Mouse (Mus musculus): Measurements from ENCODE around the gene Dazap2.

The Dazap2 gene

DNA sequence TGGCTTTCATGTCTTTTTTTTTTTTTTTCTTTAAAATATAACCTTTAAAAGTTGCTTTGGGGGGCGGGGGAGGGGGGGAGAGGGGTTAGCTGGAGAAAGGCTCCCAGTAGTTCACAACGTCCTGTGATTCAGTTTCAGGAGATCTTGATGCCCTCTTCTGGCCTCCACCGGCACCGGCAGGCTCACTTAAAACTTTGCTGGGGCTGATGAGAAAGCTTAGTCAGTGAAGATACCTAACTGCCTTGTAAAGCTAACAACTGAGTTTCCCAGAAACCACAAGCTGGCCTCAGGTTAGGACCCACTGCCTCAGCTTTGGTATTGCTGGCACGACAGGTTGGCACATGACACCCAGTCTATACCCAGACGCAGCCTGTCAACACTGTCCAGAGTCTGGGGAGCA, 22.5 kb downstream of the Dazap2 start:
- DNase-seq (ENCODE audit: low read depth) = peak; percentile 73

DNA sequence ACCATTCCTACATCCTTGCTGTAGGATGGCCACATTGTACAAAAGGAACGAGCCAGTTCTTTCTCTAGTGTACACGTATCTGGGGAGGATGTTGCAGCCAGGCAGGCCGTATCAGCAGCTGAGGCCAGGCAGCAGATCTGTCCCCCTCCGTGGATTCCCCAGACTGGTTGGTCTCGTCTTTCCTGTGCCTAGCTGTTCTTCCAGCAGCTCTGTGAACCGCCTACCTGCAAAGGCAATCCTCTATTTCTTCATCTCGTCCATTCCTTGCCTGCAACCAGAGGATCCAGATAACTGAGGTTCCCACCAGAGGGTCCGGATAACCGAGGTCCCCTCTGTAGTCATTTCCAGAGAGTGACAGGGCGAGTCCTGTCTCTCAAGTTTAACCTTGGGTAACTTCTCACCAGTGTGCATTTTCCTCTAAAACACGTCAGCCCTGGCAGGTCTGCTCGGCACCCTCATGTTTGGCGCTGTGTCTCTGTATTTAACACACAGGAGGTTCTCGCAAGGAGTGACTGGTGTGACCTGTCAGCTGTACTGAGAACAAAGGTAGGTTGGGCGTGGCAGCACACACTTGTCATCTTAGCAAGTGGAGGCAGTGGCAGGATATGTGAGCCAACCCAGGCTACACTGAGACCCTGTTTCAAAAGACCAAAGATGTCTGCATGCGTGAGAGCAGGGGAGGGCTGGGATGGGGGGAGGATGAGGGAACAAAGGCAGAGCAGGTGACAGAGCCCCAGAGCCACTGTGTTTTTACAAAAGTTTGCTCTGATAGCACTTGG, 25.0 kb downstream of the Dazap2 start:
- no peak for DNase-seq (ENCODE audit: low read depth)

GRCm38 (mm10) chr15:100641226-100641810, 26.2 kb downstream of the Dazap2 start:
- DNase-seq (ENCODE audit: low read depth) = no peak

DNA sequence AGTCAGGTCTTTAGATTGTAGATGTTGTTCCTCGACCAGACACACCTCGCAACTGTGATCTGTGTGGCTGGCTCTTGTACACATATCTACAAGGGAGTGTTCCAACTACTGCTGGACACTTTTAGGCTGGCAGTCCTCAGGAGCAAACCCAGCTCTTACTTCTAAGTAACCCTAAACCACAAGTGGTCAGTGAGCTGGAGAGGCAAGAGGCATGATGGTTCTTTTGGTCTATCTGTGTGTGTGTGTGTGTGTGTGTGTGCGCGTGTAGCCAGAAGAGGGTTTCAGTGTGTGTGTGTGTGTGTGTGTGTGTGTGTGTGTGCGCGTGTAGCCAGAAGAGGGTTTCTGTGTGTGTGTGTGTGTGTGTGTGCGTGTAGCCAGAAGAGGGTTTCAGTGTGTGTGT, 27.3 kb downstream of the Dazap2 start:
- DNase-seq (ENCODE audit: low read depth) = no peak

DNA sequence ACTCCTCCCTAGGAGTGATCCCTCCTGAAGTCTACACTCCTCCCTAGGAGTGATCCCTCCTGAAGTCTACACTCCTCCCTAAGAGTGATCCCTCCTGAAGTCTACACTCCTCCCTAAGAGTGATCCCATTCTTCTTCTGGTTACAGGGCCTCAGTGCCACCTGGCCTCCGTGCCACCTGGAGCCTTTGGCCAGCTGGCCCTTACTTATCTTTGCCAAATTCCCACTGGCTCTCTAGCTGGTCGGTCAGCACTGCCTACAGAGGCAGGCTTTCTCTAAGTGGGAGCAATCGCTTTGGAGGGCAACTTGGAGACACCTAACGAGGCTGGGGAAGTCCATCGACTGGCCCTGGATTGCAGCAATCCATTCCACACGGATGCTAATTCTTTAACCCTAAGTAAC, 31.0 kb downstream of the Dazap2 start:
- DNase-seq (ENCODE audit: low read depth) = no peak

DNA sequence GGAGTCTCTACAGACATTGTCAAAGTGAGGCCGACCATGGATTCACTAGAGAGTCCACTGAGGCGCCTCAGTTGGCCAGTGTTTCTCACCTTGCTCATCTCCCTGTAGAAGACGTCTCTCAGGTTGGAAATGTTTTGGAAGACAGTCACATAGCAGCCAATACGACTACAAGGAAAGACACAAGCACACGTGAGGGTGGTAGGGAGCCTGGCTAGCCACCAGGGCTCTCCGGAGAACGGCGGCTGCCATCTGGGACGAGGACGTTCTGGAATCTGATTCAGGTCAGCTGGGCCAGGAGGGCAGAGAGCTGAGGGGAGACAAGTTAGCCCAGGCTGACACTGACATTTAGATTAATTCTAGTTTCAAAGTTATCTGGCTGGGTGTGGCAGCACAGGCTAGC, 35.0 kb downstream of the Dazap2 start:
- DNase-seq (ENCODE audit: low read depth) = no peak

- no peak for DNase-seq (ENCODE audit: low read depth)
Measured at GRCm38 (mm10) chr15:100651610-100652009, 36.5 kb downstream of the Dazap2 start.

DNA sequence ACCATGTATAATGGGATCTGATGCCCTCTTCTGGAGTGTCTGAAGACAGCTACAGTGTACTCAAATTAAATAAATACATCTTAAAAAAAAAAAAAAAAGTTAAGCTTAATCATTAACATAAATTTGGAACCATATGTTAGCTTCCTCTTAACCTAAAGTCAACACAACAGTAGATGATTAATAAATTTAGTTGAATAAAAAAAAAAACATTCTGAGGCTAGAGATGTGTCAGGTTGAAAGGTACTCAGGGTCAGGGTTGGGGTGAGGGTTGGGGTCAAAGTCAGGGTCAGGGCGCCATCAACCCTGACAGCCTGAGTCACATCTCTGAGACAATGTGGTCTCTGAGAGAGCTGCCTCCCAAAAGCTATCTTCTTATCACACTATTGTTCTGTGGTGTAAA, 39.1 kb downstream of the Dazap2 start:
- no peak for DNase-seq (ENCODE audit: low read depth)

- DNase-seq (ENCODE audit: low read depth) = no peak
Measured at GRCm38 (mm10) chr15:100655201-100655600, 40.1 kb downstream of the Dazap2 start.

DNA sequence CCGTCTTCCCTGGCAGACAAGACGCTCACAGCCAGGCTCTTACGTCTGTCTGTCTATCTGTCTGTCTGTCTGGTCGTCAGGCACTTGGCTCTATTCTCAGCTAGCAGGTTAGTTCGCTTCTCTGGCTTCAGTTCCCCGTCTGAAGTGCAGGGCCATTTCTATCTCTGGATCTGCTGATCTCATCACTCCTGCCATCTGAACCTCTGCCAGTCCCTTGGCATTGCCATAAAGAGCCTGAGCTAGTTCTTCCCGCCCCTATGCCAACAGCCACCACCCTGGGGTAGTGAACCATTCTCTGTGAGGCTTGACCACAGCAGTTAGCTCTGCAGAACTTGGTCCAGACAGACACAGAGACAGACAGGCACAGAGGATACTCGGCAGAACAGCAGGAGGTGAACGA, 45.2 kb downstream of the Dazap2 start:
- DNase-seq (ENCODE audit: low read depth) = no peak

DNA sequence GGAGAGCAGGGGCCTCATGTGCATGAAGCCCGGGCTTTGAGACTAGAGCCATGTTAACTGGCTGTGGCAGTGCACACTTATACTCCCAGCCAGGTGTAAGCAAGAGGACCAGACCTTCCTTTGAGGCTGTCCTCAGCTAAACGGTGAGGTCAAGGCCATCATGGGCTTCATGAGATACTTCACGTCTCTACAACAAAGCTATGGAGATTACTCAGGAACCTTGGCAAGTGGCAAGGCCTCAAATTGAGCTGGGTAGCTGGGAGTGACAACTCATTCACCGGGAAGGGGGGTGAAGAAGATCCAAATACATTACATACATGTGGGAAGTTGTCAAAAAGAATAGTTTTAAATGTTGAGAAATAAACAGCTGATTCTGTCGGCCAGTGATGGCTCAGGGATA, 45.7 kb downstream of the Dazap2 start:
- no peak for DNase-seq (ENCODE audit: low read depth)

DNA sequence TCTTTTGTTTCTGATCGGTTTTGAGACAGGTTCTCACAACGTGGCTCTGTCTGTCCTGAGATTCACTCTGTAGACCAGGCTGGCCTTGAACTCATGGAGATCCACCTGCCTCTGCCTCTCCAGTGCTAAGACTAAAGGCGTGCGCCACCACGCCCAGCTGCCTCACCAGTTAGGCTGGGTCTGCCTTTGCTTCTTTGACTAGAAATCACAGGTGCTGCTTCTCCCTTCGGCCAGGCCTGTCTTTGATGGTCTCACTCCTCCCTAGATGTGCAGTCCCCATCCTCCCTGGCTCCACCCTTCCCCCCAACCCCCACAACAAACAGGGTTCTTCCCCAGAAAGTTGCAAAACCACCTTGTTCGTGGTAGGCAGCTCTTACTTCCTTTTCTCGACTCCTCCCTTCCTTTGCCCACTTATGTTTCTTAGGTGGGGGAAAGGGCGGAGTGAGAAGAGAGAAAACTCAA, 49.7 kb downstream of the Dazap2 start:
- peak; percentile 91 for DNase-seq (ENCODE audit: low read depth)

DNA sequence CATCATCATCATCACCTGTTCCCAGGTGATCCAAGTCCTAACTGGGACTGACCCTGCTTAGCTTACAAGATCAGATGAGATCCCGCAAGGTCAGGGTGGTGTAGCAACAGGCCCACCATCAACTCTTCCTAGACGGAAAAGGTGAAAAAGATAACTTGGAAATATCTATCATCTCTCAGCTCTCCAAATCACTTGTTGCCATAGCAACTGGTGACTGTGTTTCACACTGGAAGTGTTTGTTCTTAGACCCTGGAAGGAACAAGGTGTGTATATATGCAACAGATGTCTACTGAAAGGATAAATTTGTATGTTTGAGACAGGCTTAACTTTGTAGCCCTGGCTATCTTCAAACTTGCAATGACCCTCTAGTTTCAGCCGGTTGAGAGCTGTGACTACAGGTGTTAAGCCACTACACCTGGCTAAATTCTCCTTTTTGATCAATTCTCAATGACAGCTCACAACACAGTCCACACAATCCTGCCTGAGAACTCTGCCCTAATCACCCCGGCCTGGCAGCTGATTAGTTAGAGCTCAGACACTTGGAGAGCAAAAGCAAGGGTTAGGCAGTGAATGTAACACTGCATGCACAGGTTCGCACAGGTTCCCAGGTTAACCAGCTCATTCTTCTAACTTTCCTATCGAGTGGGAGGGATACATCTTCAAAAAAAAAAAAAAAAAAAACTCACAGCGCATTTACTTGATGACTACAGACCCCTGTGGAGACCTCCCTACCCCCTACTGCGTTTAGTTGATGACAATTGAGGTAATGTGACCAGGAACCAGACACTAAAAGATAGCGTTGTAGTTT, 50.5 kb downstream of the Dazap2 start:
- DNase-seq (ENCODE audit: low read depth) = peak; percentile 81

GRCm38 (mm10) chr15:100666219-100666696, 51.1 kb downstream of the Dazap2 start:
- peak; percentile 72 for DNase-seq (ENCODE audit: low read depth)

- DNase-seq (ENCODE audit: low read depth) = peak; percentile 54
Measured at GRCm38 (mm10) chr15:100666851-100667250, 51.7 kb downstream of the Dazap2 start.

DNA sequence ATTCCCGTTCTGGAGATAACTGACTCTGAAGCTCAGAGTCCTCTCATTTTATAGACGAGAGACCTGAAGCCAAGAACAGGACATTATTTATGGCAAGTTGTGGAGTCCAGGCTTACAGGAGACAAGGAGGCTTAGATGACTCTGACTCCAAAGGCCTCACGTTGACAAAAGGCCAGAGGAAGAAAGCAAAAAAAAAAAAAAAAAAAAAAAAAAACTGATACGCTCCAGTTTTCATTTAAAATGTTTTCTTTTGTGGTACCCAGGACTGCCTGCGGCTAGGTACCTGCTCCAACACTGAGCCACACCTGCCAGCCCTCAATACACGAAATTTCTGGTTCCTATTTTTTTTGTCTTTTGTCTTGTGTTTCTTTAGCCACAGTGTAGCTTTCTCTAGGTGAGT, 52.3 kb downstream of the Dazap2 start:
- no peak for DNase-seq (ENCODE audit: low read depth)

DNA sequence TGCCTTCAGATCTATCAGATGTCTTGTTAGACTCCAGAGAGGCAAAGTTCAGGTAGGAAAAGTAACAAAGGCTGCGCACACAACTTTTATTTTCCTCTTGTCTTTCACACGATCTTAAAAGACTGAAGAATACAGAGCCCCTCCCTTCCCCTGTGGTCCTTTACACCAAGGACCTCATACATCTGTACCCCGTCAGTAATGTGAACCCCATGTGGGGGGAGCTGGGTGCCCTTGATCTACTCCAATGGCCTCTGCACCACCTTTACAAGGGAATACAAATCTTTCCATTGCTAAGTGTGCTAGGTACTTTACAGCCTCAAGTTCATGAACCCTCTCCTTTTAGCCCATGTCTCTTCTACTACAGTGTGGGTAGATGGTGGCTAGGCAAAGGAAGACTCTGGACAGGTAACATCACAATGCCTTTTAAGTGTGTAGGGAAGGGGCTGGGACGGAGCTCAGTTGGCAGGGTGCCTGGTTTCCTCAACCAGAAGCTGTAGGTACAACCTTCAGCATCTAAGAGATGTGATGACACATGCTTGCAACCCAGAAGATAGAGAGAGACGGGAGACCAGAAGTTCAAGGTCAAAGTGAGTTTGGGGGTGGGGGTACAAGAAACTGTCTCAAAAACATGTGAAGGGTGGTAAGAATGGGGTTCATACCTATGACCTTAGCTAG, 52.9 kb downstream of the Dazap2 start:
- peak; percentile 89 for DNase-seq (ENCODE audit: low read depth)

DNA sequence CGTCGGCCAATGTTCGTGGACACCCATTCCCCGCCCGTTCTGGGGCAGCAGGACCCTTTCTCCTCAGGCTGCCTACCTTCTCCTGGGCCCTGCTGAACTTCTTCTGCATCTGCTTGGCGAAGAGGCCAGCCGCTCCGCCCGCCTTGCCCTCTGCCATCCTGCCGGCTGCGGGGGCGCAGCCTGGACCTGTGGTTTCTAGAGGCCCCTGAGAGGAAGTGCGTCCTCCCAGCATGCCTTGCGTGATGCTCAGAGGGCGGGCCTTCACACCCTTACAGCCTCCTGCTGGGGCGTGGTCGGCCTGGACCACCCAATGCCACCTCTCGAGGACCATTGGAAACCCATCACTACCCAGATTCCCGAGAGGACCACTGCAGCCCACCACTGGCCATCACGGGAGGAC, 54.2 kb downstream of the Dazap2 start, which contains the start of gene Bin2:
TSS of gene Bin2 (minus strand) at position 217 of the 400 bp plus-strand sequence.
- peak; percentile 94 for DNase-seq (ENCODE audit: low read depth)

DNA sequence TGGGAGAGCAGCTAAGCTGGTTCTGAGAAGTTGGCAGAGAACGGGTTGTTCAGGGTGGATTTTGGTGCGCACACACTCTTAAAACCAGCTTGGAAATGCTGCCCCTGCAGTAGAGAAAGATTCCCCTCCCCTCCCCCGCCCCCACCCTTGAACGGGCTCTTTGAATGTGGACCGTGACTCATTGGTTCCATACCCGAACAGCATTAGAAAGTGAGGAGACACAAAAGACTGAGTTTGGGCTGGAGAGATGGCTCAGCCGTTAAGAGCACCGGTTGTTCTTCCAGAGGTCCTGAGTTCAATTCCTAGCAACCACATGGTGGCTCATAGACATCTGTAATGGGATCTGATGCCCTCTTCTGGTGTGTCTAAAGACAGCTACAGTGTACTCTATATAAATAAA, 54.9 kb downstream of the Dazap2 start:
- peak; percentile 89 for DNase-seq (ENCODE audit: low read depth)
